Mouse (Mus musculus): ENCODE measurements around the gene Atp6v1f.

Atp6v1f gene

GRCm38 (mm10) chr6:29467583-29468354 lies at the start of gene Atp6v1f:
Atp6v1f (plus strand) TSS chr6:29467718.
- peak; percentile 92 to 96 for DNase-seq (ENCODE audit: low spot score in 2 of 2)

GRCm38 (mm10) chr6:29420596-29420995 lies 46.9 kb upstream of the Atp6v1f start:
- no peak for DNase-seq (ENCODE audit: low spot score in 2 of 2)

- no peak for DNase-seq (ENCODE audit: low spot score in 2 of 2)
Measured at GRCm38 (mm10) chr6:29425118-29425517, 42.4 kb upstream of the Atp6v1f start.

GRCm38 (mm10) chr6:29426331-29426730 lies 41.2 kb upstream of the Atp6v1f start:
- no peak for DNase-seq (ENCODE audit: low spot score in 2 of 2)

- DNase-seq (ENCODE audit: low spot score in 2 of 2): no peak
Measured at GRCm38 (mm10) chr6:29428171-29428570, 39.3 kb upstream of the Atp6v1f start.

GRCm38 (mm10) chr6:29430681-29431420 lies 36.7 kb upstream of the Atp6v1f start:
- peak in 1 of 2 experiments; percentile 11 for DNase-seq (ENCODE audit: low spot score in 2 of 2)

- DNase-seq (ENCODE audit: low spot score in 2 of 2): no peak
Measured at GRCm38 (mm10) chr6:29431473-29431872, 36.0 kb upstream of the Atp6v1f start.

GRCm38 (mm10) chr6:29432156-29432555 lies 35.4 kb upstream of the Atp6v1f start:
- peak in 1 of 2 experiments; percentile 10 for DNase-seq (ENCODE audit: low spot score in 2 of 2)

GRCm38 (mm10) chr6:29432676-29433037 lies 34.9 kb upstream of the Atp6v1f start:
- no peak for DNase-seq (ENCODE audit: low spot score in 2 of 2)

- peak; percentile 11 to 61 for DNase-seq (ENCODE audit: low spot score in 2 of 2)
Measured at GRCm38 (mm10) chr6:29433038-29433803, 34.3 kb upstream of the Atp6v1f start, which contains the start of gene Flnc. Flnc (plus strand) TSS chr6:29433256.

GRCm38 (mm10) chr6:29433804-29434795 lies 33.4 kb upstream of the Atp6v1f start:
- peak in 1 of 2 experiments; percentile 60 for DNase-seq (ENCODE audit: low spot score in 2 of 2)

GRCm38 (mm10) chr6:29434911-29435691 lies 32.4 kb upstream of the Atp6v1f start:
- no peak for DNase-seq (ENCODE audit: low spot score in 2 of 2)

GRCm38 (mm10) chr6:29435940-29436451 lies 31.5 kb upstream of the Atp6v1f start:
- peak in 1 of 2 experiments; percentile 58 for DNase-seq (ENCODE audit: low spot score in 2 of 2)

GRCm38 (mm10) chr6:29436461-29436934 lies 31.0 kb upstream of the Atp6v1f start:
- peak in 1 of 2 experiments; percentile 58 for DNase-seq (ENCODE audit: low spot score in 2 of 2)

GRCm38 (mm10) chr6:29439251-29439650 lies 28.3 kb upstream of the Atp6v1f start:
- no peak for DNase-seq (ENCODE audit: low spot score in 2 of 2)

- DNase-seq (ENCODE audit: low spot score in 2 of 2): no peak
Measured at GRCm38 (mm10) chr6:29439789-29440188, 27.7 kb upstream of the Atp6v1f start.

- peak; percentile 39 to 77 for DNase-seq (ENCODE audit: low spot score in 2 of 2)
Measured at GRCm38 (mm10) chr6:29444773-29445172, 22.7 kb upstream of the Atp6v1f start.

- no peak for DNase-seq (ENCODE audit: low spot score in 2 of 2)
Measured at GRCm38 (mm10) chr6:29445354-29445753, 22.2 kb upstream of the Atp6v1f start.

GRCm38 (mm10) chr6:29449858-29450257 lies 17.7 kb upstream of the Atp6v1f start:
- no peak for DNase-seq (ENCODE audit: low spot score in 2 of 2)

- no peak for DNase-seq (ENCODE audit: low spot score in 2 of 2)
Measured at GRCm38 (mm10) chr6:29450667-29451066, 16.9 kb upstream of the Atp6v1f start.

Measured in spleen, postnatal 4 days (tissue).